Comparison of ENCODE assay signal across 25 mouse cellular contexts in the genomic region with DNA sequence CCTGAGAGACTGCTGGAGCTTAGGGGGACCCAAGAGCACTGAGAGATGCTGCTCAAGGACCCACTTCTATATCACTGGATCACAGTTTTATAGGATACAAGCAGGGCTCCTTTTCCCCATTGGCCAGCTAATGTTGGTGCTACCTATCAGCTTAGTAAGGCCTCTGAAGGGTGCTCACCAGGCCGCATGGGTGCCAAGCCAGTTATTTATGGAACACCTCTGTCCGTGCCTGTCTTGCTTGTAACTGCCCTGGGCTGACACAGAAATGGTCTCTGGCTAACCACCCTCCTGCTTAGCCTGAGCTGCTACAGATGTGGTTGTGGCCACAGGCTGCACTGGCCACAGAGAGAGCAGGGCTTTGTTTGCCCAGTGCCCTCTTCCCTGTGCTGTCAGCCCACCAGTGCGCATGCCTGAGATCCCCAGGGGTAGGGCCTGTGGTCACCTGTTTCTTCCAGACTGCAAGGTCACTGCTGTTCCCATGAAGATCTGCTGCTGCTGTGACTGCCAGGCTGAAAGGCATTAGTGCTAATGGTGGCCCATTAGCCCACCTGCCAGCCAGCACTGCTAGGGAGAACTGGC. TPM values are rescaled to one million over a fixed set of nuclear protein-coding genes. Genes with fewer than 3 reads are reported as not detected.
DNase-seq lines count a peak whose midpoint lies in the region; ATAC-seq and TF ChIP-seq lines count a peak whose summit lies in the region.
"Had no signal": no experiment of that assay in that cellular context is flagged by ENCODE, and none has a peak within 500 bp of the region (broad histone marks: within the 10 kb centered on the region; RNA-seq: fewer than 3 reads in every experiment).

No protein-coding gene starts in this region.

- WGBS in heart, embryonic 11.5 days (ENCODE audit: insufficient replicate concordance), result 80% methylated on average over 3 of the region's 3 CpGs
- WGBS in midbrain, embryonic 13.5 days, result 85% methylated on average over 3 of the region's 3 CpGs
- WGBS in midbrain, embryonic 16.5 days, result 87% methylated on average over 3 of the region's 3 CpGs
- 86% methylated on average over 3 of the region's 3 CpGs for WGBS in hindbrain, embryonic 15.5 days

- peak overlapping the region; percentile 73 for H3K27ac ChIP-seq in gastrocnemius, adult 2 months
- H3K27ac ChIP-seq in heart, embryonic 11.5 days (ENCODE audit: low read depth, low read length), result no peak overlapping the region
- H3K27ac ChIP-seq in midbrain, embryonic 13.5 days, result peak overlapping the region; percentile 1; the same call in 1 of the 2 replicates
- no peak overlapping the region for H3K27ac ChIP-seq in midbrain, embryonic 16.5 days (ENCODE audit: low read length)
- peak overlapping the region; percentile 2; the same call in 1 of the 2 replicates for H3K27ac ChIP-seq in hindbrain, embryonic 15.5 days (replicated peaks)
- H3K27ac ChIP-seq: embryonic facial prominence, embryonic 12.5 days; forebrain, embryonic 15.5 days; heart, adult 2 months; liver, embryonic 14.5 days had no signal

- ATAC-seq in heart, embryonic 11.5 days (replicated peaks; ENCODE audit: insufficient number of reproducible peaks, low FRiP score, low TSS enrichment), result no peak
- no peak for ATAC-seq in midbrain, embryonic 13.5 days
- ATAC-seq in midbrain, embryonic 16.5 days, result no peak
- no peak for ATAC-seq in hindbrain, embryonic 15.5 days (ENCODE audit: low FRiP score, low read depth)
- ATAC-seq: CD4-positive, CD25-positive, alpha-beta regulatory T cell, adult 4 months; forebrain, embryonic 15.5 days; inflammation-experienced regulatory T-cells, adult 6 months had no signal

- peak overlapping the region; percentile 6; the same call in 1 of the 2 replicates for H3K9ac ChIP-seq in heart, embryonic 11.5 days (ENCODE audit: low read depth, low read length)
- H3K9ac ChIP-seq in midbrain, embryonic 13.5 days (replicated peaks), result no peak overlapping the region
- no peak overlapping the region for H3K9ac ChIP-seq in midbrain, embryonic 16.5 days (ENCODE audit: low read depth, low read length)
- H3K9ac ChIP-seq in hindbrain, embryonic 15.5 days, result no peak overlapping the region
- H3K9ac ChIP-seq: embryonic facial prominence, embryonic 12.5 days; forebrain, embryonic 15.5 days; liver, embryonic 14.5 days had no signal

- peak; percentile 61 for DNase-seq in gastrocnemius, adult 2 months
- DNase-seq in gastrocnemius, postnatal 25 days, result no peak
- DNase-seq in heart, postnatal 4 days, result no peak
- DNase-seq in kidney, postnatal 4 days, result no peak
- DNase-seq: adrenal gland, postnatal 25 days; cerebellum, adult 11-12 months; cerebellum, adult 9-11 months; embryo, embryonic 11 days; gastrocnemius, postnatal 14 days; kidney, adult 11 months; kidney, postnatal 14 days; liver; lung, adult 2 months; lung, postnatal 14 days; thymus, postnatal 4 days had no signal

- H3K4me3 ChIP-seq in gastrocnemius, adult 2 months, result no peak overlapping the region
- H3K4me3 ChIP-seq in heart, embryonic 11.5 days (ENCODE audit: low read depth, low read length), result no peak overlapping the region
- no peak overlapping the region for H3K4me3 ChIP-seq in midbrain, embryonic 13.5 days (replicated peaks)
- H3K4me3 ChIP-seq in midbrain, embryonic 16.5 days (ENCODE audit: low read depth, low read length), result no peak overlapping the region
- H3K4me3 ChIP-seq in hindbrain, embryonic 15.5 days, result no peak overlapping the region
- H3K4me3 ChIP-seq: embryonic facial prominence, embryonic 12.5 days; forebrain, embryonic 15.5 days; heart, adult 2 months had no signal

- H3K36me3 ChIP-seq in heart, embryonic 11.5 days (ENCODE audit: control insufficient read depth, insufficient read depth, low read length), result no peaks in the 10 kb centered on the region
- peaks cover 19% of the 10 kb centered on the region for H3K36me3 ChIP-seq in midbrain, embryonic 13.5 days
- 0 out of 2 replicates have a peak, but pooled peaks cover 4% of the 10 kb centered on the region for H3K36me3 ChIP-seq in midbrain, embryonic 16.5 days (ENCODE audit: control insufficient read depth, insufficient read depth, low read length)
- H3K36me3 ChIP-seq in hindbrain, embryonic 15.5 days, result no peaks in the 10 kb centered on the region
- H3K36me3 ChIP-seq: embryonic facial prominence, embryonic 12.5 days; forebrain, embryonic 15.5 days had no signal

- TF ChIP-seq CTCF in gastrocnemius, adult 2 months (IDR thresholded peaks at IDR 0.05), result no peak

- H3K4me1 ChIP-seq in heart, embryonic 11.5 days (ENCODE audit: control insufficient read depth, insufficient read depth, low read length), result peaks cover 15% of the 10 kb centered on the region
- peaks cover 25% of the 10 kb centered on the region for H3K4me1 ChIP-seq in midbrain, embryonic 13.5 days (replicated peaks)
- H3K4me1 ChIP-seq in midbrain, embryonic 16.5 days (ENCODE audit: control insufficient read depth, insufficient read depth, low read length), result peaks cover 11% of the 10 kb centered on the region
- H3K4me1 ChIP-seq in hindbrain, embryonic 15.5 days (replicated peaks), result peaks cover 25% of the 10 kb centered on the region

- no peak overlapping the region for H3K4me2 ChIP-seq in heart, embryonic 11.5 days
- H3K4me2 ChIP-seq in midbrain, embryonic 13.5 days (replicated peaks), result no peak overlapping the region
- H3K4me2 ChIP-seq in midbrain, embryonic 16.5 days (ENCODE audit: low read length), result no peak overlapping the region
- no peak overlapping the region for H3K4me2 ChIP-seq in hindbrain, embryonic 15.5 days
- H3K4me2 ChIP-seq: embryonic facial prominence, embryonic 12.5 days; forebrain, embryonic 15.5 days had no signal

- intact Hi-C loops in gastrocnemius, adult 2 months (cut with DNase I), result no loop called here

- H3K27me3 ChIP-seq in heart, embryonic 11.5 days (ENCODE audit: control insufficient read depth, insufficient read depth, low read length), result no peaks in the 10 kb centered on the region
- no peaks in the 10 kb centered on the region for H3K27me3 ChIP-seq in midbrain, embryonic 13.5 days
- no peaks in the 10 kb centered on the region for H3K27me3 ChIP-seq in midbrain, embryonic 16.5 days (ENCODE audit: control insufficient read depth, insufficient read depth, low read depth, low read length)
- no peaks in the 10 kb centered on the region for H3K27me3 ChIP-seq in hindbrain, embryonic 15.5 days
- H3K27me3 ChIP-seq: embryonic facial prominence, embryonic 12.5 days; forebrain, embryonic 15.5 days had no signal

- no peaks in the 10 kb centered on the region for H3K9me3 ChIP-seq in heart, embryonic 11.5 days (replicated peaks; ENCODE audit: control insufficient read depth, low read length)
- no peaks in the 10 kb centered on the region for H3K9me3 ChIP-seq in midbrain, embryonic 13.5 days
- H3K9me3 ChIP-seq in midbrain, embryonic 16.5 days (replicated peaks; ENCODE audit: control insufficient read depth, low read length, poor library complexity, severe bottlenecking), result no peaks in the 10 kb centered on the region
- no peaks in the 10 kb centered on the region for H3K9me3 ChIP-seq in hindbrain, embryonic 15.5 days
- H3K9me3 ChIP-seq: embryonic facial prominence, embryonic 12.5 days; forebrain, embryonic 15.5 days had no signal

RNA-seq across cellular contexts. Expression of a gene that starts 32.9 kb away (rescaled TPM):
- 10 to 100 TPM; 16.6 to 17.3 TPM for total RNA-seq in gastrocnemius, adult 2 months (2021)
- 10 to 100 TPM; 14.8 to 15.2 TPM for total RNA-seq in gastrocnemius, postnatal 25 days (2021)
- 37.0 and 40.6 TPM in 2 replicates for polyA plus RNA-seq in heart, embryonic 11.5 days (2014; fragmentation: Nextera tagmentation; extraction: Ambion mirVana)
- total RNA-seq in heart, postnatal 4 days (2021), result 10 to 100 TPM; 22.1 to 22.8 TPM
- 38.6 and 41.3 TPM in 2 replicates for polyA plus RNA-seq in midbrain, embryonic 13.5 days (2015; fragmentation: Nextera tagmentation; extraction: Ambion mirVana)
- 45.2 and 47.2 TPM in 2 replicates for polyA plus RNA-seq in midbrain, embryonic 16.5 days (2015; fragmentation: Nextera tagmentation; extraction: Ambion mirVana)
- polyA plus RNA-seq in hindbrain, embryonic 15.5 days (2015; fragmentation: Nextera tagmentation; extraction: Ambion mirVana), result 48.1 and 48.5 TPM in 2 replicates

RNA-seq across cellular contexts. Expression of a gene that starts 41.2 kb away (rescaled TPM):
- total RNA-seq in gastrocnemius, adult 2 months (2021), result 1 to 10 TPM; 3.1 TPM
- total RNA-seq in gastrocnemius, postnatal 25 days (2021), result 1 to 10 TPM; 2.0 TPM
- 16.6 and 21.9 TPM in 2 replicates for polyA plus RNA-seq in heart, embryonic 11.5 days (2014; fragmentation: Nextera tagmentation; extraction: Ambion mirVana)
- 1 to 10 TPM; 6.6 to 7.2 TPM for total RNA-seq in heart, postnatal 4 days (2021)
- 28.3 and 29.1 TPM in 2 replicates for polyA plus RNA-seq in midbrain, embryonic 13.5 days (2015; fragmentation: Nextera tagmentation; extraction: Ambion mirVana)
- 44.4 and 50.7 TPM in 2 replicates for polyA plus RNA-seq in midbrain, embryonic 16.5 days (2015; fragmentation: Nextera tagmentation; extraction: Ambion mirVana)
- 45.3 and 47.3 TPM in 2 replicates for polyA plus RNA-seq in hindbrain, embryonic 15.5 days (2015; fragmentation: Nextera tagmentation; extraction: Ambion mirVana)

RNA-seq across cellular contexts. Expression of a gene that starts 41.2 kb away (rescaled TPM):
- 10 to 100 TPM in 1 of 2 experiments, 1 to 10 TPM in 1; 9.7 to 11.5 TPM for total RNA-seq in gastrocnemius, adult 2 months (2021)
- total RNA-seq in gastrocnemius, postnatal 25 days (2021), result 10 to 100 TPM in 1 of 2 experiments, 1 to 10 TPM in 1; 9.5 to 10.2 TPM
- 26.8 TPM in 2 replicates for polyA plus RNA-seq in heart, embryonic 11.5 days (2014; fragmentation: Nextera tagmentation; extraction: Ambion mirVana)
- total RNA-seq in heart, postnatal 4 days (2021), result 10 to 100 TPM; 12.0 TPM
- 67.7 and 70.8 TPM in 2 replicates for polyA plus RNA-seq in midbrain, embryonic 13.5 days (2015; fragmentation: Nextera tagmentation; extraction: Ambion mirVana)
- 76.2 and 82.2 TPM in 2 replicates for polyA plus RNA-seq in midbrain, embryonic 16.5 days (2015; fragmentation: Nextera tagmentation; extraction: Ambion mirVana)
- polyA plus RNA-seq in hindbrain, embryonic 15.5 days (2015; fragmentation: Nextera tagmentation; extraction: Ambion mirVana), result 69.2 and 70.2 TPM in 2 replicates

RNA-seq across cellular contexts. Expression of a gene that starts 46.3 kb away (rescaled TPM):
- under 1 TPM in 1 of 2 experiments, not detected in 1; 0.53 TPM for total RNA-seq in gastrocnemius, adult 2 months (2021)
- total RNA-seq in gastrocnemius, postnatal 25 days (2021), result not detected
- not detected in 2 replicates for polyA plus RNA-seq in heart, embryonic 11.5 days (2014; fragmentation: Nextera tagmentation; extraction: Ambion mirVana)
- under 1 TPM; 0.26 to 0.32 TPM for total RNA-seq in heart, postnatal 4 days (2021)
- 1.1 and 1.5 TPM in 2 replicates for polyA plus RNA-seq in midbrain, embryonic 13.5 days (2015; fragmentation: Nextera tagmentation; extraction: Ambion mirVana)
- polyA plus RNA-seq in midbrain, embryonic 16.5 days (2015; fragmentation: Nextera tagmentation; extraction: Ambion mirVana), result 3.5 and 6.1 TPM in 2 replicates
- polyA plus RNA-seq in hindbrain, embryonic 15.5 days (2015; fragmentation: Nextera tagmentation; extraction: Ambion mirVana), result 3.4 and 4.3 TPM in 2 replicates
- total RNA-seq: gastrocnemius, postnatal 14 days; heart, adult 2 months had no signal

RNA-seq across cellular contexts. Expression of a gene that starts 50.6 kb away (rescaled TPM):
- total RNA-seq in gastrocnemius, adult 2 months (2021), result 10 to 100 TPM; 14.0 to 14.3 TPM
- total RNA-seq in gastrocnemius, postnatal 25 days (2021), result 10 to 100 TPM; 10.8 to 12.5 TPM
- 38.9 and 45.7 TPM in 2 replicates for polyA plus RNA-seq in heart, embryonic 11.5 days (2014; fragmentation: Nextera tagmentation; extraction: Ambion mirVana)
- 10 to 100 TPM; 38.8 to 39.4 TPM for total RNA-seq in heart, postnatal 4 days (2021)
- 38.6 and 39.5 TPM in 2 replicates for polyA plus RNA-seq in midbrain, embryonic 13.5 days (2015; fragmentation: Nextera tagmentation; extraction: Ambion mirVana)
- polyA plus RNA-seq in midbrain, embryonic 16.5 days (2015; fragmentation: Nextera tagmentation; extraction: Ambion mirVana), result 45.3 and 49.4 TPM in 2 replicates
- polyA plus RNA-seq in hindbrain, embryonic 15.5 days (2015; fragmentation: Nextera tagmentation; extraction: Ambion mirVana), result 43.6 and 43.9 TPM in 2 replicates

Comparison
In these comparisons a context has a peak if more than half of its experiments do, and no peak if none do; other contexts are left out.
1. H3K27ac ChIP-seq: peak in gastrocnemius, adult 2 months (single experiment), midbrain, embryonic 13.5 days (single experiment) and hindbrain, embryonic 15.5 days (single experiment); none in heart, embryonic 11.5 days (single experiment) and midbrain, embryonic 16.5 days (single experiment).